Mouse (Mus musculus) ES-CJ7 (cell line): ENCODE measurements at regions not wholly inside any gene's neighbourhood (a gene's known extent, or its start where the extent isn't known, plus 50 kb on each side); places are given as distances from the start of the nearest gene placed in this dataset.
A peak's percentile ranks its signal among the peaks of the same experiment; 100 is the strongest.

Experiments
- DNase-seq: peaks from one replicate; pipeline ENCODE4 v3.0.0; 2011; ENCODE audit warnings: low read depth, low spot score

GRCm38 (mm10) chrX:79760887-79761286 is 89.7 kb upstream of the Mageb16 start:
- peak; percentile 10 for DNase-seq

- peak; percentile 71 for DNase-seq
Observed at GRCm38 (mm10) chrX:79758596-79758995, 87.4 kb upstream of the Mageb16 start.
